Mouse (Mus musculus): Measurements from ENCODE around the gene Tpk1. TPM values are rescaled to one million over a fixed set of nuclear protein-coding genes. Genes with fewer than 3 reads are reported as not detected.

Gene Tpk1
- polyA plus RNA-seq, 1 experiment from 2014 or later, result 5.3 TPM

- no peak overlapping the region for H3K9ac ChIP-seq (ENCODE audit: low read length)
- H3K4me1 ChIP-seq (ENCODE audit: control insufficient read depth, insufficient read depth, low read length), result no peaks in the 10 kb centered on the region
- 88% methylated on average over 2 of the region's 2 CpGs for WGBS
- H3K27me3 ChIP-seq (ENCODE audit: control insufficient read depth, insufficient read depth, low read length), result no peaks in the 10 kb centered on the region
- no peaks in the 10 kb centered on the region for H3K9me3 ChIP-seq (ENCODE audit: control insufficient read depth, low read length)
- no peaks in the 10 kb centered on the region for H3K36me3 ChIP-seq (ENCODE audit: control insufficient read depth, insufficient read depth, low read length)
- H3K4me3 ChIP-seq (ENCODE audit: low read depth, low read length), result no peak overlapping the region
- DNase-seq (ENCODE audit: low spot score) (no peak), ATAC-seq (ENCODE audit: insufficient read depth, low FRiP score, low TSS enrichment) (no peak)
- H3K4me2 ChIP-seq (ENCODE audit: low read depth), result no peak overlapping the region
- no peak overlapping the region for H3K27ac ChIP-seq (ENCODE audit: low read depth, low read length)
Observed at GRCm38 (mm10) chr6:43649516-43649915, 16.6 kb downstream of the Tpk1 start.

GRCm38 (mm10) chr6:43645674-43646073, 20.4 kb downstream of the Tpk1 start:
- H3K4me1 ChIP-seq (ENCODE audit: control insufficient read depth, insufficient read depth, low read length), result no peaks in the 10 kb centered on the region
- no peak overlapping the region for H3K27ac ChIP-seq (ENCODE audit: low read depth, low read length)
- H3K9ac ChIP-seq (ENCODE audit: low read length), result no peak overlapping the region
- H3K4me2 ChIP-seq (ENCODE audit: low read depth), result no peak overlapping the region
- WGBS, result 91% methylated on average over 2 of the region's 2 CpGs
- no peaks in the 10 kb centered on the region for H3K27me3 ChIP-seq (ENCODE audit: control insufficient read depth, insufficient read depth, low read length)
- no peaks in the 10 kb centered on the region for H3K36me3 ChIP-seq (ENCODE audit: control insufficient read depth, insufficient read depth, low read length)
- no peak for DNase-seq (ENCODE audit: low spot score)
- H3K4me3 ChIP-seq (ENCODE audit: low read depth, low read length), result no peak overlapping the region
- no peak for ATAC-seq (ENCODE audit: insufficient read depth, low FRiP score, low TSS enrichment)
- no peaks in the 10 kb centered on the region for H3K9me3 ChIP-seq (ENCODE audit: control insufficient read depth, low read length)

- Histone ChIP-seq H3K4me3 (ENCODE audit: low read depth, low read length) (no peak overlapping the region), H3K36me3 (ENCODE audit: control insufficient read depth, insufficient read depth, low read length) (no peaks in the 10 kb centered on the region), H3K4me1 (ENCODE audit: control insufficient read depth, insufficient read depth, low read length) (no peaks in the 10 kb centered on the region), H3K9ac (ENCODE audit: low read length) (no peak overlapping the region), H3K4me2 (ENCODE audit: low read depth) (no peak overlapping the region), H3K27me3 (ENCODE audit: control insufficient read depth, insufficient read depth, low read length) (no peaks in the 10 kb centered on the region), H3K27ac (ENCODE audit: low read depth, low read length) (no peak overlapping the region), H3K9me3 (ENCODE audit: control insufficient read depth, low read length) (no peaks in the 10 kb centered on the region)
- ATAC-seq (ENCODE audit: insufficient read depth, low FRiP score, low TSS enrichment), result no peak
- WGBS, result 100% methylated on average over 1 of the region's 1 CpGs
- DNase-seq (ENCODE audit: low spot score), result no peak
Observed at GRCm38 (mm10) chr6:43645105-43645504, 21.0 kb downstream of the Tpk1 start.

- 78% methylated on average over 6 of the region's 6 CpGs for WGBS
- Histone ChIP-seq H3K27ac (ENCODE audit: low read depth, low read length) (no peak overlapping the region), H3K27me3 (ENCODE audit: control insufficient read depth, insufficient read depth, low read length) (no peaks in the 10 kb centered on the region), H3K9me3 (ENCODE audit: control insufficient read depth, low read length) (no peaks in the 10 kb centered on the region), H3K4me2 (ENCODE audit: low read depth) (no peak overlapping the region), H3K36me3 (ENCODE audit: control insufficient read depth, insufficient read depth, low read length) (no peaks in the 10 kb centered on the region), H3K4me1 (ENCODE audit: control insufficient read depth, insufficient read depth, low read length) (no peaks in the 10 kb centered on the region), H3K9ac (ENCODE audit: low read length) (no peak overlapping the region), H3K4me3 (ENCODE audit: low read depth, low read length) (no peak overlapping the region)
- DNase-seq (ENCODE audit: low spot score), result no peak
- ATAC-seq (ENCODE audit: insufficient read depth, low FRiP score, low TSS enrichment), result no peak
Observed at GRCm38 (mm10) chr6:43643718-43644117, 22.4 kb downstream of the Tpk1 start.

- no peaks in the 10 kb centered on the region for H3K4me1 ChIP-seq (ENCODE audit: control insufficient read depth, insufficient read depth, low read length)
- no peaks in the 10 kb centered on the region for H3K9me3 ChIP-seq (ENCODE audit: control insufficient read depth, low read length)
- ATAC-seq (ENCODE audit: insufficient read depth, low FRiP score, low TSS enrichment) (no peak), DNase-seq (ENCODE audit: low spot score) (no peak)
- H3K36me3 ChIP-seq (ENCODE audit: control insufficient read depth, insufficient read depth, low read length), result no peaks in the 10 kb centered on the region
- no peak overlapping the region for H3K27ac ChIP-seq (ENCODE audit: low read depth, low read length)
- H3K4me2 ChIP-seq (ENCODE audit: low read depth), result no peak overlapping the region
- no peak overlapping the region for H3K4me3 ChIP-seq (ENCODE audit: low read depth, low read length)
- no peaks in the 10 kb centered on the region for H3K27me3 ChIP-seq (ENCODE audit: control insufficient read depth, insufficient read depth, low read length)
- H3K9ac ChIP-seq (ENCODE audit: low read length), result no peak overlapping the region
- 67% methylated on average over 5 of the region's 5 CpGs for WGBS
Observed at GRCm38 (mm10) chr6:43642375-43642774, 23.7 kb downstream of the Tpk1 start.

- H3K9ac ChIP-seq (ENCODE audit: low read length), result no peak overlapping the region
- no peaks in the 10 kb centered on the region for H3K27me3 ChIP-seq (ENCODE audit: control insufficient read depth, insufficient read depth, low read length)
- H3K4me1 ChIP-seq (ENCODE audit: control insufficient read depth, insufficient read depth, low read length), result no peaks in the 10 kb centered on the region
- H3K4me2 ChIP-seq (ENCODE audit: low read depth), result no peak overlapping the region
- no peak overlapping the region for H3K27ac ChIP-seq (ENCODE audit: low read depth, low read length)
- no peak overlapping the region for H3K4me3 ChIP-seq (ENCODE audit: low read depth, low read length)
- DNase-seq (ENCODE audit: low spot score) (no peak), ATAC-seq (ENCODE audit: insufficient read depth, low FRiP score, low TSS enrichment) (no peak)
- H3K36me3 ChIP-seq (ENCODE audit: control insufficient read depth, insufficient read depth, low read length), result no peaks in the 10 kb centered on the region
- no peaks in the 10 kb centered on the region for H3K9me3 ChIP-seq (ENCODE audit: control insufficient read depth, low read length)
Observed at GRCm38 (mm10) chr6:43640621-43641020, 25.5 kb downstream of the Tpk1 start.

- no peak overlapping the region for H3K4me3 ChIP-seq (ENCODE audit: low read depth, low read length)
- DNase-seq (ENCODE audit: low spot score) (no peak), ATAC-seq (ENCODE audit: insufficient read depth, low FRiP score, low TSS enrichment) (no peak)
- no peaks in the 10 kb centered on the region for H3K4me1 ChIP-seq (ENCODE audit: control insufficient read depth, insufficient read depth, low read length)
- no peak overlapping the region for H3K4me2 ChIP-seq (ENCODE audit: low read depth)
- no peak overlapping the region for H3K9ac ChIP-seq (ENCODE audit: low read length)
- 76% methylated on average over 1 of the region's 1 CpGs for WGBS
- H3K27me3 ChIP-seq (ENCODE audit: control insufficient read depth, insufficient read depth, low read length), result no peaks in the 10 kb centered on the region
- H3K27ac ChIP-seq (ENCODE audit: low read depth, low read length), result no peak overlapping the region
- no peaks in the 10 kb centered on the region for H3K36me3 ChIP-seq (ENCODE audit: control insufficient read depth, insufficient read depth, low read length)
- H3K9me3 ChIP-seq (ENCODE audit: control insufficient read depth, low read length), result no peaks in the 10 kb centered on the region
Observed at GRCm38 (mm10) chr6:43638865-43639264, 27.2 kb downstream of the Tpk1 start.

- Histone ChIP-seq H3K27ac (ENCODE audit: low read depth, low read length) (no peak overlapping the region), H3K36me3 (ENCODE audit: control insufficient read depth, insufficient read depth, low read length) (no peaks in the 10 kb centered on the region), H3K27me3 (ENCODE audit: control insufficient read depth, insufficient read depth, low read length) (no peaks in the 10 kb centered on the region), H3K9me3 (ENCODE audit: control insufficient read depth, low read length) (no peaks in the 10 kb centered on the region), H3K4me1 (ENCODE audit: control insufficient read depth, insufficient read depth, low read length) (no peaks in the 10 kb centered on the region), H3K4me3 (ENCODE audit: low read depth, low read length) (no peak overlapping the region), H3K4me2 (ENCODE audit: low read depth) (no peak overlapping the region), H3K9ac (ENCODE audit: low read length) (no peak overlapping the region)
- no peak for ATAC-seq (ENCODE audit: insufficient read depth, low FRiP score, low TSS enrichment)
- DNase-seq (ENCODE audit: low spot score), result no peak
- 89% methylated on average over 3 of the region's 3 CpGs for WGBS
Observed at GRCm38 (mm10) chr6:43638119-43638518, 28.0 kb downstream of the Tpk1 start.

- H3K36me3 ChIP-seq (ENCODE audit: control insufficient read depth, insufficient read depth, low read length), result no peaks in the 10 kb centered on the region
- no peak for DNase-seq (ENCODE audit: low spot score)
- H3K4me2 ChIP-seq (ENCODE audit: low read depth), result no peak overlapping the region
- H3K27ac ChIP-seq (ENCODE audit: low read depth, low read length), result no peak overlapping the region
- H3K9me3 ChIP-seq (ENCODE audit: control insufficient read depth, low read length), result no peaks in the 10 kb centered on the region
- no peak for ATAC-seq (ENCODE audit: insufficient read depth, low FRiP score, low TSS enrichment)
- H3K4me1 ChIP-seq (ENCODE audit: control insufficient read depth, insufficient read depth, low read length), result no peaks in the 10 kb centered on the region
- no peak overlapping the region for H3K4me3 ChIP-seq (ENCODE audit: low read depth, low read length)
- WGBS, result 86% methylated on average over 11 of the region's 11 CpGs
- no peak overlapping the region for H3K9ac ChIP-seq (ENCODE audit: low read length)
- H3K27me3 ChIP-seq (ENCODE audit: control insufficient read depth, insufficient read depth, low read length), result no peaks in the 10 kb centered on the region
Observed at GRCm38 (mm10) chr6:43636980-43637638, 29.0 kb downstream of the Tpk1 start.
